Mouse (Mus musculus) frontal cortex, adult (tissue): Measurements from ENCODE around the gene Scgb1c1.

Experiments used
- ATAC-seq: cut with Nextera tagmentation; 2 replicates; pipeline ENCODE4 v1.9.2; 2017; ENCODE audit warnings: mild to moderate bottlenecking, moderate library complexity, mixed read lengths; ENCODE audit not compliant: low TSS enrichment

The Scgb1c1 gene

GRCm38 (mm10) chr7:140840750-140841735, 4.3 kb upstream of the Scgb1c1 start:
- no peak for ATAC-seq

- no peak for ATAC-seq
Observed at GRCm38 (mm10) chr7:140843806-140844205, 1.5 kb upstream of the Scgb1c1 start.

GRCm38 (mm10) chr7:140845683-140846082, 336 bp downstream of the Scgb1c1 start:
- ATAC-seq = no peak

GRCm38 (mm10) chr7:140846676-140847075, 1.3 kb downstream of the Scgb1c1 start:
- ATAC-seq = no peak

GRCm38 (mm10) chr7:140847755-140848580, 2.6 kb downstream of the Scgb1c1 start, which contains the start of gene Odf3:
Gene Odf3, plus strand, starts transcription at chr7:140847805.
- ATAC-seq = no peak

GRCm38 (mm10) chr7:140848591-140848990, 3.2 kb downstream of the Scgb1c1 start:
- no peak for ATAC-seq

- ATAC-seq = no peak
Observed at GRCm38 (mm10) chr7:140851916-140852315, 6.6 kb downstream of the Scgb1c1 start.

GRCm38 (mm10) chr7:140853386-140853785, 8.0 kb downstream of the Scgb1c1 start:
- no peak for ATAC-seq

GRCm38 (mm10) chr7:140854483-140854882, 9.1 kb downstream of the Scgb1c1 start:
- ATAC-seq = no peak

GRCm38 (mm10) chr7:140855181-140855580, 9.8 kb downstream of the Scgb1c1 start:
- ATAC-seq = no peak

- peak; percentile 77 for ATAC-seq
Observed at GRCm38 (mm10) chr7:140855860-140856784, 10.8 kb downstream of the Scgb1c1 start, which contains the start of gene Gm45785. Gene Gm45785, minus strand, starts transcription at chr7:140856331.

- peak; percentile 62 for ATAC-seq
Observed at GRCm38 (mm10) chr7:140856785-140857549, 11.6 kb downstream of the Scgb1c1 start, which contains the start of gene Ric8a. Gene Ric8a, plus strand, starts transcription at chr7:140856957.

GRCm38 (mm10) chr7:140857550-140858505, 12.5 kb downstream of the Scgb1c1 start, which contains the start of gene Bet1l:
Gene Bet1l, minus strand, starts transcription at chr7:140857577.
- ATAC-seq = peak; percentile 12

GRCm38 (mm10) chr7:140858746-140859145, 13.4 kb downstream of the Scgb1c1 start:
- ATAC-seq = no peak

- ATAC-seq = no peak
Observed at GRCm38 (mm10) chr7:140859997-140860396, 14.7 kb downstream of the Scgb1c1 start.

- ATAC-seq = no peak
Observed at GRCm38 (mm10) chr7:140860728-140861127, 15.4 kb downstream of the Scgb1c1 start.

- ATAC-seq = no peak
Observed at GRCm38 (mm10) chr7:140864761-140865160, 19.4 kb downstream of the Scgb1c1 start.

GRCm38 (mm10) chr7:140874224-140874623, 28.9 kb downstream of the Scgb1c1 start:
- no peak for ATAC-seq

GRCm38 (mm10) chr7:140877364-140877763, 32.0 kb downstream of the Scgb1c1 start:
- ATAC-seq = no peak
